Mouse (Mus musculus) 416B (cell line): Measurements from ENCODE around the gene Cbfa2t2.

ENCODE experiments used
- DNase-seq: peaks from one replicate; pipeline ENCODE4 v3.0.0; 2011; ENCODE audit warnings: low read depth

Gene Cbfa2t2

DNA sequence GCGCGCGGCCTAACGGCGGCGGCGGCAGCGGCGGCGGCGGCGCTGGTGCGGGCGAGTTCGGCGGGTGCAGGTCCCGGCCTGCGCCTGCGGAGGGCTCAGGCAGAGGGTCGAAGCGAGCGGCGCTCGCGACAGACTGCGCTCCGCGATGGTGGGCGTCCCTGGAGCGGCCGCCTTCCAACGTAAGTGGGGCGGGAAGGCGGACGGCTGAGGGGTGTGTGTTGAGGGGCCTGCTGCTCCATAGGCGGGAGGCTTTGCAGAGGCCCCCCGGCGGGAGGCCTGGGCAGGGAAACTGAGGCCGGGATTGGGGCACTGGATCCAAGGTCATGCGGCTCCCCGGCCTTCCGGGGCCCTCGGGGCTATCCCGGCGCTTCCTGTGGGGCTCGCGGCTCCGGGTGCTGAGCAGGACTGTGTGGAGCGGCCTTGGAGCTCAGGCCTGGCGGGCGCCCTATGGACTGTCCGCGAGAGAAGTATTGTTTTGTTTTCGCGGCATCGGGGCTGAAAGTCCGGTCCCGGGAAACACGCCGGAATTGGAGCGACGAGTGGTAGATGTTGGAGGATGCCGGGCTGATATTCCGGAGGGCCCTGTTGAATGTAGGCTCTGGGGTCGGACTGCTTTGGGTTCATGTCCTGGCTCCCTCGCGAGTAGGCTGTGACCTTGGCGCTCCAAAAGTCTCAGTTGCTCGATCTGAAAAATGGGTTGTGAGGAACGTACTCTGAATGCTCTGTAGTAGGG lies at the start of gene Cbfa2t2:
TSS of gene Cbfa2t2 (plus strand) at position 24 of the 733 bp plus-strand sequence.
- peak; percentile 66 for DNase-seq

- DNase-seq, result no peak
These were observed 45.9 kb upstream of the Cbfa2t2 start for GRCm38 (mm10) chr2:154390180-154390964.

DNA sequence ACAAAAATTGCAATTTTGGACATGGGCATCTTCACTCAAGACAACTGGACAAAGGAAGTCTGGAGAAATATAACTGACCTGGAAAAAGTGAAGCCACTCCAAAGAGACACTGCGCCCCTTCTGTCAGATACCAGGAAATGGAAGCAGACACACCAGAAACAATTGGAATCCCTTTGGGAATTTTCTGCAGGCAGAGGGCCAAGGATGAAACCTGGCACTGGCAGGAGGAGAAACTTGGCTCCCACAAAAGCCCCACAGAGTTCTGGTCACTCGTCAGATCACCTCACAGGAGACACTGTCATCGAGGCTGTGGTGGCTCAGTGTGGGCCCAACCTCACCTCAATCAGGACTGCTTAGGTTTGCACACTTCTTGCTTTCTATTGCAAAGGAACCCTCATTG lies 41.7 kb upstream of the Cbfa2t2 start:
- DNase-seq, result no peak

GRCm38 (mm10) chr2:154396529-154396928 lies 39.8 kb upstream of the Cbfa2t2 start:
- no peak for DNase-seq

DNA sequence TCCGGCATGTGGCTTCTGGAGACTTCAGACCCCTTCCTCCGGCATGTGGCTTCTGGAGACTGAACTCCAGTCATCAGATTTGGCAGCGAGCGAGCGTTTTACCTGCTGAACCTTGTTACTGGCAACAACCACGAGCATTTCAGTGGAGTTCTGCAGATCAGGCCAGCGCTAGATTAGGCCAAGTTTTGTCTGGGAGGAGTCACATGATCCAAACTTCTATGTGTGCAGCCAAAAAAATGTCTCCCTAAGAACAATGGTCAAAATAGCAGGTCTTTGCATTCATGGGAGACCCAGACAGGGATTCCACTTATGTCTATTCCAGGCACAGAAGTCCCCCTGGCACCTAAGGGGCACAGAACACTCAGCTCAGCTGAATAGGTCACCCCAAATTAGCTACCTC lies 38.0 kb upstream of the Cbfa2t2 start:
- no peak for DNase-seq

- no peak for DNase-seq
These were observed 37.0 kb upstream of the Cbfa2t2 start for GRCm38 (mm10) chr2:154399325-154399724.

GRCm38 (mm10) chr2:154401976-154402375 lies 34.3 kb upstream of the Cbfa2t2 start:
- DNase-seq, result peak; percentile 44

GRCm38 (mm10) chr2:154402811-154403210 lies 33.5 kb upstream of the Cbfa2t2 start:
- peak; percentile 25 for DNase-seq

DNA sequence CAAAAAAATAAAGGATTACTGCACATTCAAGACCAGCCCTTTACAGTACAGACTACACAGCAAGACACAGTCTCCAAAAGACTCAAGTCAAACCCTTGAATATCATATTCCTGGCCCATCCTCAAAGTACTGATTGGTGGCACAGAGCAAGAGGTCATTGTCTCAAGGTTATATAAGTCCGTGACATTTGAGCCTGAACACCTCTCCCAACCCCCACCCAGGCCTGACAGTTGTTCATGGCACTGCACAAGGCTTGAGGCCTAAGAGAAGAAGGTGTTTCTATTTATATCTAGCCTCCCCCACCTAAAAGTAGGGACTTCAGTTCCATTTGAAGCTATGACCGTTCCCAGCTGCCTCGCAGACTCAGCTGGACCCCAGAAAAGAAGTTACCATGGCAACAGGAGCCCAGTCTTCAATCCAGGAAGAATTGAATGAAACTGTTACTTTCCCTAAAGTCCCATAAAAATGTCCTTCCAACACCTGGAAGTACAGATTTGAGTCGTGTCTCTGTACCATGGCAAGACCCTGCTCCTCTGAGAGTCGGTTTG lies 30.8 kb upstream of the Cbfa2t2 start:
- DNase-seq, result no peak

DNA sequence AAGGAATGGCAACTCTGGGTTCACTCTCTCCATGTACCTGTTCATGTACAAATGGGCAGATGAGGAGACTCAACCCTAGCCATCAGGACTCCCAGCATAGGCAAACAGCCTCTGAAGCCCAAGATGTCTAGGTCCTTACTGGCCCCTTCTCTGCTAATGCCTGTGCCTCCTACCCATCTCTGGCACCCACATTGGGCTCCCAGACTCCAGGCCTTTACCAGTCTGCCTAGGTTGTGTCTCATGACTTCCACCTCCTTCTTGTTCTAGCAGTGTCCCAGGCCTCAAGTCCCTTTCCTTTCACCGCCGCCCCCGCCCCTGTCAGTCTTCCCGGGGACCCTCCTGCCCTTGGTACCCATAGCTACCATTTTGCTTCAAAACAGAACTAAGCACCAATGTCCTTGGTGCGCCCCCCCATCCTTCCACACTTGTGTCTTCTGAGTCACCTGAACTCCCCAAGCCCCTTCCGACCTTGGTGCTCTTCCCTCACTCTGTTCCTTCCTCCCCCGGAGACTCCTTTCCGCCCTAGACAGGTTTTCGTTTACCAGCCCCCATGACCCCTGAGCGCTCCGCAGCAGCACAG lies 29.1 kb upstream of the Cbfa2t2 start:
- no peak for DNase-seq

- no peak for DNase-seq
These were observed 28.4 kb upstream of the Cbfa2t2 start, which contains the start of gene Snta1 for GRCm38 (mm10) chr2:154407643-154408445. Gene Snta1, minus strand, starts transcription at chr2:154408099.

DNA sequence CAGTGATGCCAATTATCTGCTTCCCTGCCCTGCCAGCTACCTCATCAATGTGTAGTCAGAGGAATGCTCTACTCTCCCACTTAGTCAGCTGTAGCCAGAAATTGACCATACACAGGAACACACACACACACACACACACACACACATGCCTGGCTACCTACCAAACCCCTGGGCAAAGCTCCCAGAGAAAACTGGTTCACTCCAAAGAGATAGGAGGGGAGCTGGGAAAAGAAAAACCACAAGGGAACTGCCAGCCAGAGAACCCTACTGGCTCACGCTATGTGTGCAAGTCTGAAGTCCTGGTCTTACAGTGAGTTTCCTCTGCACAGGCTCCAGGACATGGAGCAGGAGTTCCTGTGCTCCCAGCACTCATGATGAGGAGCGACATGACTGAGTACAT lies 25.9 kb upstream of the Cbfa2t2 start:
- DNase-seq, result no peak

- DNase-seq, result peak; percentile 72
These were observed 24.1 kb upstream of the Cbfa2t2 start for GRCm38 (mm10) chr2:154412018-154412666.

DNA sequence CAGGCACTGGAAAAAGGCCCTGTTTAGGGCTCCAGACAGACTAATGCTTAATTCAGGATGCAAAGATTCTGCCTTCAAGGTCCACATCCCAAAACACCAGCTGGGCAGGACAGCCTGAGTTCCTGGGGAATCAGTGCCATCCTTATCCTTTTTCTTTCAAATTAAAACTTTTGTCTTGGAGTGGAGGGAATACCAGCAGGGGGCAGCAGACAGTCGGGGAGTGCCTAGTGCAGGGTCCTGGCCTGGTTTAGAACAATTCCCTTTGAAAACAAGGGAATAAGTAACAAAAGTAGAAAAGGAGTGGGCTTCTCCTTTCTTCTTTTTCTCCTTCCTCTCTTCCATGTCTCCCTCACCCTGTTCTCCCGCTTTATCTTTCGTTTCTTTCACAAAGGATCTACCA lies 19.2 kb upstream of the Cbfa2t2 start:
- DNase-seq, result peak; percentile 69

DNA sequence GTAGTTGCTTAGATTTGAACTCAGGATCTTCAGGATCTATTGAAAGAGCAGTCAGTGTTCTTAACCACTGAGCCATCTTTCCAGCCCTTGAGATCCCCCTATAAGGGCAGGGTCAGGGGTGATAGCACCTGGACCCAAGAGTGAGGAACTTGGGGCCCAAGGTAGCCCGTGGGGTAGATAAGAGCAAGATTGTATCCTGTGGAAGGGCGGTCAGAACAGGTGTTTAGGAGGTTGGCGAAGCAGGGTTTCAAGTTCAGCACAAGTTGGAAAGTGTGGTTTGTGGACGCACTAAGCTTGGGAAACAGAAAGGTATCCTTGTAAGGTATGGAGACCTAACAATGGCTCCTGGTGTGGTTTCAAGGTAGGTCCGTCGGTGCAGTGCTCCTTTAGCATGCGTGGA lies 18.3 kb upstream of the Cbfa2t2 start:
- DNase-seq, result no peak

DNA sequence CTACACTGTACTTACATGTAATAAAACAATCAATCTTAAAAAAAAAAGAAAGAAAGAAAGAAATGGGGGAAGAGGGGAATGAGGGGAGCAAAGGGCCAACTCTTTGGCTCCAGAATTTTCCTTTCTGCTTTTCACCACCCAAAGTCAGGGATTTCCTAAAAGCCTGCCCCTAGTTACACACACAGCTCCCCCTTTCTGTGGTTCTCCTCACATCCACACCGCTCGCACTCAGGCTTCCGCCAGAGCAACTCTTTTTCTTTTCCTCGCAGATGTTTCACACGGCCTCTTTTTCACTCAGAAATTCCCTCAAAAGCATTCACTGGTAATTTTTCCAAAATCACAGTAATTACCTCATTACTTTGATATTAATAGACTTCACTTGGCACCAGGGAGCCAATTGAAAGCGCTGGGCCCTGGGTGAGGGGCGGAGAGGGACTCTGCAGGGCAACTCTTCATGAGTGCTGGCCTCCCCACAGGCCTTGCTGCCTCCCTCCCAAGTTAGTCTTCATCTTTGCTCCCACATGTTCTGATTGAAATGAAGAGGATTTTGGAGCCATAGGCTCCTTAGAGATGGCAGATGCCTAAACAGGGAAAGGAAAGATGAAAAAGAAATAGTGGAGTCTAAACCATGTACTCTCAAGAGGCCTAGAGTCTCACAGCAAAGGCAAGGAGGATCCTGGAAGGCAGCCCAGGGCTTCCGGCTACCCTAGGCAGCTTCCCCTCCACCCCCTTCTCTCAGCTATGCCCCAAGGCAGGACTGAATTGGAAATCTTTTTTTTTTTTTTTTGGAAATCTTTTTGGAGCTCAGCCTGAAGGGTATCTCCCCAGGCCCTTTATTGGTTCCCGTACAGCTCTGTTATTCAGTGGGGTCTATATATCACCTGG lies 16.4 kb upstream of the Cbfa2t2 start:
- no peak for DNase-seq

DNA sequence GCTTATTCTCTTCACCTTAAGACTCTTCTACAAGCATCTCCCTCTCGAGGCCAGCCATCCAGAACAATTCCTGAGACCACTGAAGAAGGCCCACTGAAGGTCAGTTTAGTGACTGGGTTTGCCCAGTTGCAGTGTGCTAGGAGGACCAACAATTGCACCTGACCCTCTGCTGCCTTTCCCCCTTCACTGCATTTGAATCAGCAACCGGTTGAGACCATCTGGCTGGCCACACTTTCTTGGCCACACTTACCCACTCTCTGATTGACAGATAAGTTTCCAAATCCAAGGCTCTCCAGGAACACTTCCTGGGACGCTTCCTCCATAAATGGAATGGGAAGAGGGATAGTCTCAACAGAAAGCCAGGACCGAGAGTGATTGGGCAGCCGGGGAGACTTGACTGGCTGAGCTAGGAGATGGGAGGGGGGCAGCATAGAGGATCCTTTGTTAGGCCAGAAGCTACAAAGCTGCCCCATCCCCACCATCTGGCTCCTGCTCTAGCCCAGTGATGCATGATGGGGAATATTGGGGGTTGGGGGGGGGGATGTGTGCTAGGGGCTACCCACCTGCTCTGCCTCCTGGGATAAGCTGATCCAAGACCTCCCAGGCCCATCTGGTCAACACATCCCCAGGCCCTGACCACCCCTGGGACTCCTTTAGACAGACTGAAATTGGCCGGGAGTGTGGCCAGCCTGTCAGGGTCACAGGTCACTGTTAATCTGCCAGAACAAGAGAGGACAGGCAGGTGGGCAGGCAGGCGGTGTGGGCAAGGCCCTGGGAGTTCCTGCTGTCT lies 15.1 kb upstream of the Cbfa2t2 start:
- no peak for DNase-seq

DNA sequence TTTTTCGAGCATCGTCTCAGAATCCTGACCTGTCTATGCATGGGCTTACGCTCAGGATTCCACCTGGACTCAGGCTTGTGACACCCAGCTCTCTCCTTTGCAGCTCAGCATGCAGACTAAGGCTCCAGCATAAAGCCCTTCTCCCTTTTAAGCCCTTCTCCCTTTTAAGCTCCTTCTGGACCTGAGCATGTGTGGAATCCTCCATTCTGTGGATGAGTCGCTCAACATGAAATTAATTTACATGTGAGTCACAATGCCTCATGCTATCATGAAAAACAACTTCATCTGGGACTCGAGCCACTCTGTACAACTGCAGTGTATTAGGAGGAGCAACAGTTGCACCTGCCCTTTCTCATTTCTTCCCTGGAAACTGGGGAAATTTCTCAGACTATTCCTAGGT lies 14.1 kb upstream of the Cbfa2t2 start:
- DNase-seq, result no peak

- DNase-seq, result no peak
These were observed 12.7 kb upstream of the Cbfa2t2 start for GRCm38 (mm10) chr2:154423548-154423947.

- DNase-seq, result no peak
These were observed 10.8 kb upstream of the Cbfa2t2 start for GRCm38 (mm10) chr2:154425522-154425921.
